Mouse (Mus musculus): ENCODE data around the gene Sun2.

Gene Sun2

DNA sequence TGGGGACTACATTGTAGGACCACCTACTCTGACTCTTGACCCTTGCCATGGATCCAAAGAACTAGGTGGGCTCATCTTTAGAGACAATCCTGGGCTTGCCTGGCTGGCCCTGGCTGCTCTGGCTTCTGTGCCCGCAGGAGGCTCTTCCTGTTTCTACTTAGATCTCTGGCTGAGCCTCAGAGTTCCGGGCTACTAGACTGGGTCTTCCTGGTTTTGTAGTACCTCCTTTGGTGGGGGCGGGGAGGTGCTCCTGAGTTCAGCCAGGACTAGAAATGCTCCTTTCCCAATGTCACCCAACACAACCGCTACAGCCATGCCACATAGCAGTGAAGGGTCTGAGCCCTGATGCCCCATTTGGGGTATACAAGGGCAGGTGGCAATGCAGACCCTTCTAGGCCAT lies 21.5 kb downstream of the Sun2 start:
- DNase-seq = no peak

GRCm38 (mm10) chr15:79720267-79720666 lies 22.1 kb downstream of the Sun2 start:
- DNase-seq = no peak

- DNase-seq = no peak
Measured at GRCm38 (mm10) chr15:79716710-79717109, 25.6 kb downstream of the Sun2 start.

GRCm38 (mm10) chr15:79715646-79716045 lies 26.7 kb downstream of the Sun2 start:
- DNase-seq = no peak

DNA sequence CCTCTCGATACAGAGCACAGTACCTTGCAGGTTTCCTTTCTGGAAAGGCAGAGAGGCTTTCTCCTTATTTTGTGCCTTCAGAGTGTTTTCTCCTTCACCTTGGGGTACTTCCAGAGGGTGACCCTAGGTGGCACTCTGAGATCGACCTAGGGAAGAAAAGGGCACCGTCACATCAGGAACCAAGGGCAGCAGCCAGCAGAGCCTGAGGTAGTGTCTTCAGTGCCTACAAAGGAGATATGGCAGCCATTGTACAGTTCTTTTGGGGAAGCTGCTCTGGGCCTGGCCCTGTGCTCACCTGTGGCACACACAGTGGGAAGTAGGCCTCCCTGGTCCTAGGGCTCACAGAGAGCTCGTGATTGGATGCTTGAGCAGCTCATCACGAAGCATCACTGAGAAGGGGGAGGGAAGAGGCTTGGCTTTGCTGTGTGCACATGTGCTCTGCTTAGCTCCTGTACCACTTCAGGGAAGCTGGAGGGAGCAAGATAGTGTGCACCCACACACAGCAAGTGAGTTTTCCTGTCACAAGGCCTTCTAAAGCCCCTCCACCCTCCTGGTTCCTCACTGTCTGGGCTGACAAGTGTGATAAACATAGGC lies 34.0 kb downstream of the Sun2 start:
- DNase-seq = no peak

GRCm38 (mm10) chr15:79706603-79707214 lies 35.6 kb downstream of the Sun2 start:
- DNase-seq = no peak

DNA sequence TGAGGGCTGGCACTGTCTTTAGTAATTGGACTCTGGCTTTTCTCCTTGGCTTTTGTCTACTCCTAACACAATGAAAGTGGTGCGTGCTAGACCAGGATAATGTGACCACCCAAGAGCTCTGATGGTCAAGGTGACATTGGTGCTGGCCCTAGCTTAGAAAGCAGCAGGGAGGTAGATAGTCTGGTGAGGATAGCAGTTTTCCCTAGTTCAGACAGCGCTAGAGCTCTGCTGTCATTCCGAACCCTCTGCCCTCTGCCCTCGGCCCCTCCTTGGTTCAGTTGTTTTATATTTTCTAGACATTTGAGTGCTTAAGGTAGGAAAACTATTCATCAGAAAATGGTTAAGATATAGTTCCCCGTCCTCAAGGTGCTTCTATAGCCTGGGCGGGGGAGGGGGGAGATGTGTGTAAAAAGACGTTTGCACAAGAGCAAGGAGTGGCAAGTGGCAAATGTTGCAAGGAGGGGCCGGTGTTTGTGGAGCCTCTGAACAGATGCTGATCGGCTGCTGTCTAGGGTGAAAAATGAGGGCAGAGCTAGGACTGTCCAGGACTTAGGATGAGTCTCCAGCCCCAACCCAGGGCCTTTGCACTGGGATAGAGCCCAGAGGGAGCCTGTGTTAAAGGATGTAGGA lies 44.7 kb downstream of the Sun2 start:
- DNase-seq = no peak

DNA sequence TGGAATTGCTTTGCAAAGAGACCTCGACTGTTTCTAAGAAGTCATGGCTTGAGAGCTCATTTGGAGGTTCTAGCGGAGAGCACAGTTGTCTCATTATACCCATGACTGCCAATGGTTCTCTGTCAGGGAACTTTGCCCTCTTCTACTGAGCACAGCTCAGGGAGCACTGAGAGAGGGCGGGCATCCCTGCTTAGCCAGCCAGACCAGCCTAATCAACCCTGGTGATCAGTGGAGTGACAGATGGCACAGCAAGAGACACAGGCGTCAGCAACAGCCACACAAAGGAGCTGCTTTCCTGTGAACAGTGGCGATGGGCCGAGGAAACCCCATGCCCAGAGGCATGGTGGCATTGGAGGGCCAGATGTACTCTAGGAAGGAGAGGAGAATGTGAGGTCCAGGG lies 45.3 kb downstream of the Sun2 start:
- DNase-seq = no peak

GRCm38 (mm10) chr15:79696508-79696907 lies 45.8 kb downstream of the Sun2 start:
- DNase-seq = no peak

DNA sequence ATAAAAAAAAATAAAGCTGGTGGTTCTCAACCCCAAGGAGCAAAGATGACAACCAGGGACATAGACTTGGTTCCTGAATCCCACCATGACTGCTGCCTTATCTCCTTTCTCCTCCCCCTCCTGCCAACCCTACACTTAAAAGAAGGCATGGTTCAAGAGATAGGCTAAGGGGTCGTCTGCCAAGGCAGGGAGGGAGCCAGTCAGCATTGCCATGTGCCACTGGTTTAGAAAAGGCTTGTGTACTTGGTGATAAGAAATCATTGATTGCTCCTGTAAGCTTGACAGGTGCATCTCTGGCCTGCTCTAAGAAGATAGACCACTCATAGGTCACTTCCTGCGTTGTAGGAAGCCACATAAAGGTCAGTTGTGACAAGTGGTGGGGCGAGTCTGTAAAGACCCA lies 46.8 kb downstream of the Sun2 start:
- DNase-seq = no peak

- DNase-seq = no peak
Measured at GRCm38 (mm10) chr15:79694512-79694911, 47.8 kb downstream of the Sun2 start.

GRCm38 (mm10) chr15:79693740-79694139 lies 48.6 kb downstream of the Sun2 start:
- DNase-seq = peak in 1 of 2 experiments; percentile 22

GRCm38 (mm10) chr15:79692334-79692733 lies 50.0 kb downstream of the Sun2 start:
- no peak for DNase-seq

DNA sequence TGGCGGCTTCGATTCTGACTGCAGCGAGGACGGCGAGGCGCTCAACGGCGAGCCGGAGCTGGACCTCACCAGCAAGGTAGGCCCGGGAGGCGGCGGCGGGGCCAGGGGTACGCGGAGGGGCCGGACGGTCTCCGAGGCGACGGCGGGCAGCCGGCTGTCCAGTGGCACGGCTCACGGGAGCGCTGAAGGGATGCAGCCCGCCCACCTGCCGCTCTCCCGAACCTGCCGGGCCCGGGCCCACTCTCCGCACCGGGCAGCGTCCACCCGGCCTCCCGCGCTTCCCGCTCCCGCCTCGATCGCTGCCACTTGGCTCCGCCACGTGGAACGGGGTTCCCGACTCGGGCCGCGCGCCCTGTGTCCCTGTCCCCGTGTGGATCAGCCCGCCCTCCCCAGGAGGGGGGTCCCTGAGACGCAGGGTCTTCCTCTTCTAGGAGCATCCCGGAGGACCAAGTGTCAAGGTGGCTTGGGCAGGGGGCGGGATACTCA lies 51.3 kb downstream of the Sun2 start:
- peak in 1 of 2 experiments; percentile 45 for DNase-seq

DNA sequence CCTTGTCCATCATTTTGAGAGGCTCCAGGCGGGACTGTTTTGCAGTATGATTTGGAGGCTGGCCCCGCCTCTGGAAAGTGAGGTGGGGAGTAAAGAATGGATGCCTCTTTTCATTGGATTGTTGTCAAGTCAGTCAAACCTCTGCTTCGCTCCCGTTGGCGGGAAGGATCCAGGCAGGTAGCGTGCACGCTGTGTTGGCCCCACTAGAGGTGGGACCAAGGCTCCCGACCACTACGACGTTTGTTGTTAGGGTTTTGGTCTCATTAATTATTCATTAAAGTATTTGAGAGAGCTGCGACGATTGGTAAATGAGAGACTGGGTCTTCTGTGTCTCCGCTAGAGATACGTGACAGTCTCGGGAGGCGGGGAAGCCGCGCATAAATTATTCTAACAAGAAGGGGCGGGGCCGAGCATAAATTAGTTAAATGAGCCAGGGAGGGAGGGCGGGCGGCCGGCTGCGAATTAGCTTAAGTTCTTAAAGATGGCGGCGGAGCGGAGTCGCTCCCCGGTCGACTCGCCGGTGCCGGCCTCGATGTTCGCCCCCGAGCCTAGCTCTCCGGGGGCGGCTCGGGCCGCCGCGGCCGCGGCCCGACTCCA lies 51.8 kb downstream of the Sun2 start, which contains the start of gene Gtpbp1:
Gtpbp1 (plus strand) TSS at position 420 of the 597 bp plus-strand sequence.
- peak; percentile 88 to 92 for DNase-seq

DNA sequence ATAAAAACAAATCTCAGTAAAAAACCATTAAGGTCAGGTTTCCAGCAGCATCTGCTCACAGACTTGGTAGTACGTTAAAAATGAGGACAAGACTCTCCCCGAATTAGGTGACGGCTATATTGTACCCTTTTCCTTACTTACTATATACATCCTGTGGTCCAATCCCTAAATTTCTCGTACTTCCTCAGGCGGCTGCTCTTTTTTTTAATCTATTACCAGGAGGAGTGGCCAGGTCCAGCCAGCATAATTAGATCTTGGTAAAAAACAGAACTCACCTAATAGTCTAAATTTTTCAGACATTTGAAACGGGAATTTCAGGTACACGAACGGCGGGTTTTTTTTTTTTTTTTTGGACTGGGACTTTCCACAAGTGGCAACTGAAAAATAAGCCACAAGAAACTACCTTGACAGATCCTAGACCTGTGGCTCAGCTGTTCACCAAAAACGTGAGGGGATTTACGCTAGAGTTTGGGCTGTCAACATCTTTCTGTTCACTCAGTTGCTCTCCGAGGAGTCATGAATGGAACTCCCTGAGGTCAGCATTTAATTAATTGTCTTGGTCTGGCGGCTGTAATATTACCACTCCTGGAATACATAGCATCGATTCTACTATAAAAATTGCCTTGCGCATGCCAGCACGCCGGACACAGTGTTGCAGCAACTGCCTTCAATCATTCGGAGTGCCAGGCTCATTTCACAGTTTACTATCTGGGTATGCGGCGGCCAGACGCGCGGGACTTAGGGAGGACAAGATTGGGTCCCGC lies 52.5 kb downstream of the Sun2 start:
- DNase-seq = no peak

DNA sequence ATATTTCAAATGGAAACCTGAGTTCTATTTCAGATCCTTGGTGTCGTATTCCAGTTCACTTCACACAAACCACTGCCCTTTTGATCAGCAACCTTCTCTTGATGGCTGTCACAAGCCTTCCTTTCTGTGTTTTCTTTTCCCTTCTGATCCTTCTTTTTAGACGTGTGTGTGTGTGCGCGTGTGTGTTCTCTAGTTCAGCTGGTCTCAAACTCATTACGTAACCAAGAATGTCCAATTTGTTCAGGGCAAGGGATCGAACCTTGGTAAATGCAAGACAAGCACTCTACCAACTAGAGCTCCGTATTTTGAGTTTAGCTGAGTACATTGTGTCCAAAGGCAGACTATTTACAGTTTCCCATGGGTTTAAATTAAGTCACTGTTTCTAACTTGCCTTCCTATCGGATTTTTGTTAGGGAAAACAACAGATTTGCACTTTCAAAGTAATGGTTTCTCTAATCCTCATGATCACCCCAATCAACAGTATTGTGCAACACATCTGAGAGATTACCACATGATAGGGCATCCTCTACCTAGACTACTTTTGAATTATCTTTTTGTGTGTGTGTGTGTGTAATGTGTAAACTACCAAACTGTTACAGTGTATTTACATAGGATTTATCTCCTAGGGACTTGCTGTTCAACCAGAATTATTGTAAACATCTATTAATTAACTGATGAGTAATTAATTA lies 53.9 kb downstream of the Sun2 start:
- no peak for DNase-seq

DNA sequence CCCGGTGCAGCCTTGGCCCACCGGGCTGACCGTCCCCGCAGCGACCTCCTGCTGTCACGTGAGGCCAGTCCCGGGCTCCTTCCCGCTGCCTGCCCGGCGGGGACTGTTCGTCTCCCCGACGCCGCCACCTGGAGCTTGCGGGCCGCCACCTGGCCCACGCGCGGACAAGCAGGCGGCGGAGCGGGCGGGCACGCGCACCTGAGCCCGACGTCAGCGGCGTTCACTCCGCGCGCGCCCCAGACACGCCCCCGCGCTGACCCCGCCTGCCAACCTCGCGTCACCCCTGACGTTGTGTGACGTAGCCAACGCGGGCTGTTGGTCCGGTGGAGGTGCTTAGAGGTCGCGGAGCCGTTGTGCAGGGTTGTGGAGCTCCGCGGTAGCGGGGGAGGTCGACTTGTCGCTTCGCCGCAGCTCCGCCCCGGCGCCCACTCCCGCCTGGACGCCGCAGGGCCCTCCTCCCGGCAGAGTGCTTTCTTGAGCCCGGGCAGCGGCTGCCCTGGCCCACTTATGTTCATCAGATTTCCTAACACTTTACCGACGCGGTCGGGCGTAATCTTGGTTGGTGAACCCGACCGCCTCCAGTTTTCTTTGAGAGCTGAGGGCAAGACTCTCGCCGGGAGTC lies 54.6 kb downstream of the Sun2 start, which contains the start of gene Josd1:
Josd1 (minus strand) TSS at position 274 of the 622 bp plus-strand sequence.
- DNase-seq = peak; percentile 95 to 98

DNA sequence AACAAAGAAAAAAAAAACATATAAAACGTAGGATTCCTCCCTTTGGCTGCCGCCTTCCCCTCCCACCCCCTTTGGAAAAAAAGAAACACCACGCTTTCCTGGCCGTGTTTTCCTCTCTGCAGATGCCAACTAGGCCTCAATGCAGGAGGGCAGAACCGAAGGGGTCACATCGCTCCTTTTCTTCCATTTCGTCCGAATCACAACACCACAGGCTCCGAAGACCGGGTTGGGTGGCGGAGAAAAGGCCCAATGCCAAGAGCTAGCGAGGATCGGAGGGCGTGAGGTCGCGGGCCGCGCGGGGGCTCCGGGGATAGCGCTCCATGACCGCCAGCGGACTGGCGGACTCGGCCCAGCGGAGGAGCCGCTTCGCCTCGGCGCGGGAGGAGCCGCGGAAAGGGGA lies 55.2 kb downstream of the Sun2 start:
- DNase-seq = no peak

DNA sequence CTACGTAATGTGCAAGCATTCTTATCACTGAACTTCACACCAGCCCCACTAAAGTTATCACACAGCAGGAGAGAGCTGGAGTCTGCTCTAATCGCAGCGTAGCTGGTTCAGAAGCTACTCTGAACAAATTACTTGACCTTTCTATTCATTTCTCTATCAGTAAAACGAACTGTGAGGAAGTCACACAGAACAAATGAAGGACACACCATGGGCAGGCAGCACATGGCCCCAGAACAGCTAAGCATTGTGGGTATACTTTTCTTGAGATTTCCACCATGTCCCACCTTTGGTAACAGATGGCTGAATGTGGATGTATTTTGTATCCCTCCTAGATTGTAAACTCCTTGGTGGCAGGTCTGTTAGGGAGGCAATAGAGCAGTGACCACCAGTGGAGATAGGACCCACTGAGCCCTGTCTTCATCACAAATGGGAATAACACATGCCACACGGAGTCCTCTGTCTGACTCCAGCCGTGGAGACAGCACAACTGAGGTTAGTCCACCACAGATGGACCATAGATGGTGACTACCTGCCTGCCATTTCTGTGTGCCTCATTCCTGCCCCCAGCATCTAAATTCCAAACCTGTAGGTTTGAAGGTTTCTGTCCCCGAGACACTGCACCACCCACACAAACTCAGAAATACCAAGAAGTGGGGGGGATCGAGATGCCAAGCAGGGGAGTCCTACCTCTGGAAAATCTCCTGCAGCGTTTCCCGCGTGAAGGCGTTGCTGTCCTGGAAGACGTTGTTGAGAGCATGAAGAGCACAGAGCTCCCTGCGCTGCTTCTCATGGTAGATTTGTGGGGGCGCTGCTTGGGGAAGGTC lies 56.1 kb downstream of the Sun2 start:
- no peak for DNase-seq

- DNase-seq = no peak
Measured at GRCm38 (mm10) chr15:79685141-79685641, 57.1 kb downstream of the Sun2 start.

Data from spleen, adult 18-20 months (tissue).